10 mouse cellular contexts compared by ENCODE assay signal in the genomic region with DNA sequence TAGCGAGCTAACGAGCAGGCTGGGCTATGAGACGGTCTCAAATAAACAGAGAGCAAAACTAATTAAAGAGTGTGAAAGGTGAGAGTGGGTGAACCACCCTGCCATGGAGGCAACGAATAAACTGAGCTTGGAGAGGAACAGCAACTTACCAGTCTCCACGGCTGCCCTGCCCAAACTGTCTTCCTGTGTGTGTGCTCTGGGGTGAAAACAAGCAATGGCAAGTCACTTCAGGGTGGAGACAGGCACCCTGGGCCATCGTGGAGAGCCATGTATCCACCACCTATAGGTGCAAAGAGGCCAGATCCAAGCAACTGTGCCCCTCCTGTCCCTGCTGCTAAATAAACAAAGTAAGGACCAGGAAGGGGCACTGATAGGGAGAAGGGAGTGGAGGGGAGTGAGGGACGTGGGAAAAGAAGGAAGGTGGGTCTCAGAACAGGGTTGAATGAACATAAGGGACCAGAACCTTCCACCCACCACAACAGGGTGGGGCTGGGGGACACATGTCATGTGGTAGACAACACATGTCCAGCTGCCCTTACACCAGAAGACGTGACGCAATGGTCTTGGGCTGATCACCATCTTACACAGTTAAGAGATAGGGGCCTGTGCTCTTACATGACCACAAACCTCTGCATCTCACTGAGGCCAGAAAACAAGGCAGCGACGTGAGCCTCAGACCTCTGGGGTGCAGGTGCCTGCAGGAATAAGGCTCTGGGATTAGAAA. TPM values are rescaled to one million over a fixed set of nuclear protein-coding genes. Genes with fewer than 3 reads are reported as not detected.
DNase-seq lines count a peak whose midpoint lies in the region; ATAC-seq lines count a peak whose summit lies in the region.
"Had no signal": no experiment of that assay in that cellular context is flagged by ENCODE, and none has a peak within 500 bp of the region (broad histone marks: within the 10 kb centered on the region; RNA-seq: fewer than 3 reads in every experiment).

No protein-coding gene starts in this region.

- H3K9me3 ChIP-seq in heart, embryonic 10.5 days, result no peaks in the 10 kb centered on the region
- no peaks in the 10 kb centered on the region for H3K9me3 ChIP-seq in intestine, embryonic 14.5 days (ENCODE audit: control insufficient read depth, low read length)
- no peaks in the 10 kb centered on the region for H3K9me3 ChIP-seq in stomach, embryonic 16.5 days (replicated peaks; ENCODE audit: control insufficient read depth, low read length)

- H3K4me3 ChIP-seq in heart, embryonic 10.5 days, result no peak overlapping the region
- H3K4me3 ChIP-seq in intestine, embryonic 14.5 days (ENCODE audit: low read depth, low read length), result no peak overlapping the region
- no peak overlapping the region for H3K4me3 ChIP-seq in stomach, embryonic 16.5 days (replicated peaks; ENCODE audit: low read length)

- no peaks in the 10 kb centered on the region for H3K27me3 ChIP-seq in heart, embryonic 10.5 days (ENCODE audit: insufficient read depth, poor library complexity, severe bottlenecking)
- no peaks in the 10 kb centered on the region for H3K27me3 ChIP-seq in intestine, embryonic 14.5 days (replicated peaks; ENCODE audit: control insufficient read depth, insufficient read depth, low read length)
- H3K27me3 ChIP-seq in stomach, embryonic 16.5 days (ENCODE audit: control insufficient read depth, insufficient read depth, low read length), result no peaks in the 10 kb centered on the region

- peak overlapping the region; percentile 37; the same call in 1 of the 2 replicates for H3K27ac ChIP-seq in heart, embryonic 10.5 days
- peak overlapping the region; percentile 51; the same call in 1 of the 2 replicates for H3K27ac ChIP-seq in intestine, embryonic 14.5 days (ENCODE audit: low read depth)
- peak overlapping the region; percentile 92 for H3K27ac ChIP-seq in stomach, embryonic 16.5 days (ENCODE audit: low read length)

- no peak for ATAC-seq in intestine, embryonic 14.5 days (replicated peaks; ENCODE audit: low FRiP score, low TSS enrichment, low read depth)
- no peak for ATAC-seq in stomach, embryonic 16.5 days (ENCODE audit: insufficient read depth, low FRiP score)

- no peak for DNase-seq in heart, embryonic 10.5 days (ENCODE audit: low spot score)
- DNase-seq in heart, adult 9 months (ENCODE audit: low spot score in 2 of 2), result no peak
- DNase-seq in spleen, postnatal 36 days (ENCODE audit: low spot score in 2 of 2), result peak; percentile 72 to 75
- no peak for DNase-seq in spleen, adult 12 weeks (ENCODE audit: low spot score)
- peak; percentile 52 for DNase-seq in intestine, embryonic 14.5 days (ENCODE audit: low spot score)
- no peak for DNase-seq in left cerebral cortex, adult 18-20 months (ENCODE audit: low spot score in 2 of 2)
- no peak for DNase-seq in Muller cell, postnatal 12 days (ENCODE audit: inconsistent ontology term)
- DNase-seq: gastrocnemius, postnatal 36 days; kidney, adult 11 months had no signal

- H3K36me3 ChIP-seq in heart, embryonic 10.5 days, result no peaks in the 10 kb centered on the region
- no peaks in the 10 kb centered on the region for H3K36me3 ChIP-seq in intestine, embryonic 14.5 days (ENCODE audit: control insufficient read depth, insufficient read depth, low read length)
- H3K36me3 ChIP-seq in stomach, embryonic 16.5 days (ENCODE audit: control insufficient read depth, insufficient read depth, low read length), result no peaks in the 10 kb centered on the region

- H3K4me1 ChIP-seq in heart, embryonic 10.5 days, result peaks cover 94% of the 10 kb centered on the region
- H3K4me1 ChIP-seq in intestine, embryonic 14.5 days (replicated peaks; ENCODE audit: control insufficient read depth, insufficient read depth, low read length), result peaks cover 87% of the 10 kb centered on the region
- H3K4me1 ChIP-seq in stomach, embryonic 16.5 days (ENCODE audit: control insufficient read depth, insufficient read depth, low read length), result peaks cover 90% of the 10 kb centered on the region

- H3K4me2 ChIP-seq in intestine, embryonic 14.5 days (ENCODE audit: low read length), result peak overlapping the region; percentile 20; the same call in 1 of the 2 replicates
- H3K4me2 ChIP-seq in stomach, embryonic 16.5 days (ENCODE audit: low read depth, low read length), result peak overlapping the region; percentile 44; the same call in 1 of the 2 replicates

- no peak overlapping the region for H3K9ac ChIP-seq in intestine, embryonic 14.5 days (ENCODE audit: low read length)
- peak overlapping the region; percentile 37 for H3K9ac ChIP-seq in stomach, embryonic 16.5 days (ENCODE audit: low read length)

- 61% methylated on average over 11 of the region's 11 CpGs for WGBS in heart, embryonic 10.5 days
- WGBS in intestine, embryonic 14.5 days, result 57% methylated on average over 11 of the region's 11 CpGs
- 48% methylated on average over 11 of the region's 11 CpGs for WGBS in stomach, embryonic 16.5 days

RNA-seq across cellular contexts. Expression of gene Vav2, which starts 11.6 kb away (rescaled TPM):
- polyA plus RNA-seq in heart, embryonic 10.5 days (2016; fragmentation: Nextera tagmentation; extraction: Ambion mirVana), result 5.1 and 8.1 TPM in 2 replicates
- polyA plus RNA-seq in intestine, embryonic 14.5 days (2014; fragmentation: Nextera tagmentation; extraction: Ambion mirVana), result 7.2 and 7.5 TPM in 2 replicates
- polyA plus RNA-seq in stomach, embryonic 16.5 days (2015; fragmentation: Nextera tagmentation; extraction: Ambion mirVana), result 6.5 and 6.8 TPM in 2 replicates
- 1 to 10 TPM; 7.9 to 9.8 TPM for total RNA-seq in left cerebral cortex, adult 18-20 months (2021)

RNA-seq across cellular contexts. Expression of gene Brd3os, which starts 26.9 kb away (rescaled TPM):
- polyA plus RNA-seq in heart, embryonic 10.5 days (2016; fragmentation: Nextera tagmentation; extraction: Ambion mirVana), result 2.3 and 3.3 TPM in 2 replicates
- 7.7 and 9.0 TPM in 2 replicates for polyA plus RNA-seq in intestine, embryonic 14.5 days (2014; fragmentation: Nextera tagmentation; extraction: Ambion mirVana)
- polyA plus RNA-seq in stomach, embryonic 16.5 days (2015; fragmentation: Nextera tagmentation; extraction: Ambion mirVana), result 7.6 and 7.7 TPM in 2 replicates
- 10 to 100 TPM; 27.8 to 28.3 TPM for total RNA-seq in left cerebral cortex, adult 18-20 months (2021)

Comparison
In these comparisons a context has a peak if more than half of its experiments do, and no peak if none do; other contexts are left out.
1. DNase-seq: peak in spleen, postnatal 36 days (2 of 2) and intestine, embryonic 14.5 days (single experiment); none in heart, embryonic 10.5 days (single experiment), heart, adult 9 months (0 of 2), spleen, adult 12 weeks (single experiment), left cerebral cortex, adult 18-20 months (0 of 2) and Muller cell, postnatal 12 days (single experiment).
2. H3K27ac ChIP-seq: peak in every context shown above with its lines; median percentile 92 in stomach, embryonic 16.5 days; 51 in intestine, embryonic 14.5 days; 37 in heart, embryonic 10.5 days.